Mouse (Mus musculus) heart, postnatal 0 days (tissue): ENCODE results near the gene Dcn. TPM values are rescaled to one million over a fixed set of nuclear protein-coding genes. Genes with fewer than 3 reads are reported as not detected.
A peak's percentile ranks its signal among the peaks of the same experiment; 100 is the strongest.

Source experiments
- ATAC-seq: fragments of 200-750 bp; cut with Nextera tagmentation; 2 replicates; pipeline ENCODE4 v1.8.0; 2017; ENCODE audit warnings: low read depth, moderate number of reproducible peaks, moderate library complexity; ENCODE audit not compliant: insufficient read depth
- DNase-seq: peaks from one replicate; pipeline ENCODE4 v3.0.0-alpha.2; 2016; ENCODE audit warnings: low spot score
- H3K27ac ChIP-seq: fragments of 300-500 bp; sonication (generic); 2 replicates; pipeline ENCODE4 v1.5.1; 2014; ENCODE audit warnings: low read depth, mild to moderate bottlenecking
- H3K27me3 ChIP-seq: fragments of 300-500 bp; sonication (generic); 2 replicates; pipeline ENCODE4 v1.6.1; 2014; ENCODE audit warnings: low read length, mixed read lengths; ENCODE audit not compliant: control insufficient read depth, insufficient read depth
- H3K36me3 ChIP-seq: fragments of 300-500 bp; sonication (generic); replicated peaks from 2 replicates; pipeline ENCODE4 v1.6.1; 2014; ENCODE audit warnings: low read length, mixed read lengths; ENCODE audit not compliant: control insufficient read depth, insufficient read depth
- H3K4me1 ChIP-seq: fragments of 300-500 bp; sonication (generic); 2 replicates; pipeline ENCODE4 v1.6.1; 2014; ENCODE audit warnings: antibody characterized with exemption; ENCODE audit not compliant: control insufficient read depth, insufficient read depth
- H3K4me2 ChIP-seq: fragments of 300-500 bp; sonication (generic); 2 replicates; pipeline ENCODE4 v1.6.1; 2014; ENCODE audit warnings: low read depth, mild to moderate bottlenecking, low read length, moderate library complexity
- H3K4me3 ChIP-seq: fragments of 300-500 bp; sonication (generic); 2 replicates; pipeline ENCODE4 v1.5.1; 2014; ENCODE audit warnings: low read depth, low read length
- H3K9ac ChIP-seq: fragments of 300-500 bp; sonication (generic); replicated peaks from 2 replicates; pipeline ENCODE4 v1.6.1; 2014; ENCODE audit warnings: low read depth, low read length, mixed read lengths
- H3K9me3 ChIP-seq: fragments of 300-500 bp; sonication (generic); replicated peaks from 2 replicates; pipeline ENCODE4 v1.6.1; 2016; ENCODE audit warnings: low read length; ENCODE audit not compliant: control insufficient read depth
- CTCF ChIP-seq: IDR thresholded peaks from 2 replicates; pipeline ENCODE4 v1.5.1; 2016; ENCODE audit warnings: antibody characterized with exemption, control low read depth, low read depth
- EP300 ChIP-seq: IDR thresholded peaks from 2 replicates; pipeline ENCODE4 v1.6.1; 2016; ENCODE audit warnings: antibody characterized with exemption, low read depth
- WGBS: fragments of 180-500 bp; shearing (Covaris S2); extraction: QIAGEN DNeasy Blood & Tissue Kit; methylation state at CpG from one replicate; pipeline ENCODE4 v1.1.7; 2014; 5-methylcytosine and 5-hydroxymethylcytosine counted together
- polyA plus RNA-seq: library from polyadenylated mRNA; unstranded; fragments of >200 nt; fragmentation: Nextera tagmentation; extraction: Ambion mirVana; gene quantifications from 2 replicates; pipeline ENCODE4 v1.2.1, GENCODE M21; 2015
- total RNA-seq: library from RNA; depleted of rRNA; stranded (reverse); fragments of >200 nt; gene quantifications from 2 replicates; pipeline ENCODE4 v1.2.3, GENCODE M21; 2014; ENCODE audit warnings: low replicate concordance; rRNA removed

Gene Dcn
- total RNA-seq: 250 and 328 TPM in 2 replicates
- 292 and 338 TPM in 2 replicates for polyA plus RNA-seq

DNA sequence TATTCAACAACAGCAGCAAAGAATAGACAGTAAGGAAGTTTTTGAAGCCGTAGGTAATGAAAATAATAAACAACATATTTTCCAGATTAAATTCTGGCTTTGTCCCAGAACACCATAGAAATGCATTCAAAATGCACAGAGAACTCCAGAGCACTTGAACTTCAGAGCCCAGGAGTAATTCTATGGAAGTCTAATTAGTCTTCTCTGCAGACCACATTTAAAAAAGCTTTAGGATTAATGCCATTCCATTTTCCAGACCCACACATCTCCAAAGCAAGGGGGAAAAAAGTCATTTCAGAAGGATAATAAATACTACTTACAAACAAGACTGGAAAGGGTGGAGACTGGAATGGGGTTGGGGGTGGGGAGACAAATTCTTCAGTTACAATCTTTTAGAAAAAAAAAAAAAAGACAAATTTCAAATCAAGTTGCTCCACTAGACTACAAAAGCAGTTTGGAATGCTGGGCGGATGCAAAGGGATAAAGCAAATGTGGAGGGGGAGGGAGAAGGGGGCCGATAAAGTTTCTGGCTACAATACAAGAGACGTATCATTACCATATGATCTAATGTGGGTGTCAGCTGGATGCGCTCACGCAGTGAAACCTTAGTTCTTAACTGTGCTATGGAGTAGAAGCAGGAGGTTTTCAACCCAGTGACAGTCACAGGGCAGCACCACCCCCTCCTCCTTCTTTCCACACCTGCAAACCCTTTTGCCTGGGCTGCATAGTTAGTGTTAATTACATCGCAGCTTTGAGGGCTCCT lies at the start of gene Dcn:
Gene Dcn, plus strand, starts transcription at position 606 of the 763 bp plus-strand sequence.
- peak within 1 kb of the TSS; percentile 50 for H3K4me2 ChIP-seq
- peak within 1 kb of the TSS; percentile 31 for H3K4me3 ChIP-seq
- H3K36me3 ChIP-seq: no peaks in the 10 kb centered on the region
- ATAC-seq (peak; percentile 58), DNase-seq (peak; percentile 26)
- no peaks in the 10 kb centered on the region for H3K9me3 ChIP-seq
- no peaks in the 10 kb centered on the region for H3K4me1 ChIP-seq
- no peak for TF ChIP-seq EP300
- TF ChIP-seq CTCF: no peak
- H3K27ac ChIP-seq: peak within 1 kb of the TSS; percentile 71
- H3K27me3 ChIP-seq: no peaks in the 10 kb centered on the region
- WGBS: 13% methylated on average over 7 of the region's 7 CpGs
- H3K9ac ChIP-seq: peak within 1 kb of the TSS; percentile 36; the same call in 1 of the 2 replicates

DNA sequence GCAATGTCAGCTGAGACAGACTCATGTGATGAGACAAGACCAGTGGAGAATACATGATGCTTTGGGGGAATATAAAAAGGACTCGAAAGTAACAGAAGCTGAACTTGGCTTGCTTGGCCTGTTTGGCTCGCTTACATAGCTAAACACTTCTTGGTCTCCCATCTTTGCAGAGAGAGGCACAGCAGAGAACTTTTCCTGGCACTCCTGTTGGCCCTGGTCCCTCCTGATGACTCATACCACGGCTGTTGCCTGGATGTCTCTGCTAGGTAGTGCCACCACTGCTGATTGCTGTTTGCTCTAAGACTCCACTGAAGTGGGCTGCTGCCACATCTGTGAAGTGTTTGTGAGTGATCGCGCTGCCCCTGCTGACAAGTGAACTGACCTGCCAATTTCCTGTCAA lies 42.7 kb upstream of the Dcn start:
- H3K27me3 ChIP-seq: no peaks in the 10 kb centered on the region
- no peak overlapping the region for H3K4me2 ChIP-seq
- no peaks in the 10 kb centered on the region for H3K9me3 ChIP-seq
- DNase-seq: peak; percentile 44
- peak; percentile 90 for ATAC-seq
- H3K4me3 ChIP-seq: no peak overlapping the region
- TF ChIP-seq CTCF (no peak), EP300 (no peak)
- no peaks in the 10 kb centered on the region for H3K36me3 ChIP-seq
- WGBS: 19% methylated on average over 5 of the region's 5 CpGs
- peaks cover 4% of the 10 kb centered on the region for H3K4me1 ChIP-seq
- peak overlapping the region; percentile 21; the same call in 1 of the 2 replicates for H3K27ac ChIP-seq
- H3K9ac ChIP-seq: no peak overlapping the region

DNA sequence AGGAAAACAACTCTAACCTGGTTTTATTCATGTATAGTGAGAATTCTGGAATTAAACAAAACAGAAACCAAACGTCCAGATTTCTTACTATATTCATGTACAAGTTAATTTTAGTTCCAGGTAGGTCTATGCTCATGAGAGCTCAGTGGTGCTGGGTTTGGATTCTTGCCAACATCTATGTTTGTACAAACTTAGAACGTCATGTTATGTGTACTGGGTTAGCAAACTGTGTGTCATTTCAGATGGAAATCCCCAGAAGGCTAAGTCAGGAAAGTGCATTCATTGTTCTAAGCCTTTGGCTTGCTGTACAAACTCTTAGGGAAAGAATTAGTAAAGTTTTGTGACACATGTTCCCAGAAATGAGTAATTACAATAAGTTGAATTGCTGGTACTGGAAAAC lies 37.1 kb upstream of the Dcn start:
- H3K27me3 ChIP-seq: no peaks in the 10 kb centered on the region
- H3K4me1 ChIP-seq: peaks cover under 1% of the 10 kb centered on the region
- H3K9me3 ChIP-seq: no peaks in the 10 kb centered on the region
- no peak overlapping the region for H3K4me3 ChIP-seq
- no peak overlapping the region for H3K27ac ChIP-seq
- TF ChIP-seq CTCF: no peak
- no peaks in the 10 kb centered on the region for H3K36me3 ChIP-seq
- H3K9ac ChIP-seq: no peak overlapping the region
- DNase-seq: no peak
- ATAC-seq: no peak
- H3K4me2 ChIP-seq: no peak overlapping the region
- WGBS: 19% methylated on average over 2 of the region's 2 CpGs

DNA sequence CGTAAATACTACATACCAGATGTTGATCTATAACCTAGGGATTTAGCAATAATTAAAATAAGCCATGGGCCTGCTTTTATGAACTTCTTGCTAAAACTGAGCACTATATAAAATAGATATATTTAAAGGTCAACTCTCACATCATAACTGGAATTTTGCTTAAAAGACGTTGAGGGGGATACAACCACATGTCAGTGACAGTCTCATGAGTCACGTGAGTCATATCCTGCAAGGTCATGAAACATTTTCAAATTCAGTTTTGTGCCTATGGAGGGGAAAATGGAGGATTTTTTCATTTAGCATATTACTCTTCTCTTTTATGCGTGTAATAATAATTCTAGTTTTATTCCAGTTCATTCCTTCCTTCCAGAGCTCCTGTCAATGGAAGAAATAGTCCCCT lies 32.9 kb upstream of the Dcn start:
- Histone ChIP-seq H3K36me3 (no peaks in the 10 kb centered on the region), H3K4me3 (no peak overlapping the region), H3K4me1 (no peaks in the 10 kb centered on the region), H3K4me2 (no peak overlapping the region), H3K9ac (no peak overlapping the region), H3K27ac (no peak overlapping the region), H3K9me3 (no peaks in the 10 kb centered on the region), H3K27me3 (no peaks in the 10 kb centered on the region)
- 75% methylated on average over 4 of the region's 4 CpGs for WGBS
- DNase-seq: no peak
- TF ChIP-seq CTCF (no peak), EP300 (no peak)
- ATAC-seq: no peak

DNA sequence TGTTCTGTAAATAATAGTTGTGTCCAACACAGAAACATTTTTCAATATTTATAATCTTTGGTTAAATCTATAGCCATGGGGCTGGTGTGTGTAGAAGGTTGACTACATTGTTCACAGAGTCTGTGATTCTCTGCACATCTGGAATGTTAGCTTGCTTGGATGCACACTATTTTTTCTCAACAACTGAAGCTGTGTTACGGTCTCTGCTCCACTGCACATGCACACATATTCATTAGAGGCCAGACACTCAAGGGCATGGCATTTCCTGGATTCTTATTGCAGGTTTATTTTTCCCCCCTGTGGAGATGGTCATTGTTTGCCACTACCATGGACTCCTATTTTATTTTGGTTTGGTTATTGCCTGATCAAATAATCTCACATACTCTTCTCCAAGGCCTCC lies 26.5 kb upstream of the Dcn start:
- Histone ChIP-seq H3K27me3 (no peaks in the 10 kb centered on the region), H3K4me2 (no peak overlapping the region), H3K9me3 (no peaks in the 10 kb centered on the region), H3K4me1 (no peaks in the 10 kb centered on the region), H3K9ac (no peak overlapping the region), H3K4me3 (no peak overlapping the region), H3K27ac (no peak overlapping the region), H3K36me3 (no peaks in the 10 kb centered on the region)
- ATAC-seq: no peak
- WGBS: 64% methylated on average over 1 of the region's 1 CpGs
- TF ChIP-seq EP300: no peak
- no peak for TF ChIP-seq CTCF
- no peak for DNase-seq

DNA sequence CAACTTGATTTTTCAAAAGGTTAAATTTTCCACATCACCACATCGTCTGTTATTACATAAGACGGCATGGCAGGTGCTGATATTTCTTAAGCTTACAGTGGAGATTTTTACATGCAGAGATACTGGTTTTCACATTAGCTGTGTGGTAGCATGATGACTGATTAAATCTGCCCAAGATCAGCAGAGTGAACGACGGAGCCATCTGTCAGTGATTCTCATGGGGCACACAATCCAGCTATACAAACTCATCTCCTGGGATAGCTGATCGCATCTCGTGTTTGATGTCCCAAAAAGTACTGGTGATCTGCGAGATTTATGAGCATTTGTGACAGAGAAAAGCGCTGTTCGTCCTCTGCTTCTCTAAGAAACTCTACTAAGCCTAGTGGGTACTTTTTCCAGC lies 25.9 kb upstream of the Dcn start:
- Histone ChIP-seq H3K27me3 (no peaks in the 10 kb centered on the region), H3K4me3 (no peak overlapping the region), H3K36me3 (no peaks in the 10 kb centered on the region), H3K9me3 (no peaks in the 10 kb centered on the region), H3K9ac (no peak overlapping the region), H3K4me2 (no peak overlapping the region), H3K27ac (no peak overlapping the region), H3K4me1 (no peaks in the 10 kb centered on the region)
- ATAC-seq: no peak
- DNase-seq: no peak
- TF ChIP-seq CTCF (no peak), EP300 (no peak)
- 78% methylated on average over 9 of the region's 9 CpGs for WGBS
